Mouse (Mus musculus): ENCODE data around the gene Tspan11.

Tspan11 gene

DNA sequence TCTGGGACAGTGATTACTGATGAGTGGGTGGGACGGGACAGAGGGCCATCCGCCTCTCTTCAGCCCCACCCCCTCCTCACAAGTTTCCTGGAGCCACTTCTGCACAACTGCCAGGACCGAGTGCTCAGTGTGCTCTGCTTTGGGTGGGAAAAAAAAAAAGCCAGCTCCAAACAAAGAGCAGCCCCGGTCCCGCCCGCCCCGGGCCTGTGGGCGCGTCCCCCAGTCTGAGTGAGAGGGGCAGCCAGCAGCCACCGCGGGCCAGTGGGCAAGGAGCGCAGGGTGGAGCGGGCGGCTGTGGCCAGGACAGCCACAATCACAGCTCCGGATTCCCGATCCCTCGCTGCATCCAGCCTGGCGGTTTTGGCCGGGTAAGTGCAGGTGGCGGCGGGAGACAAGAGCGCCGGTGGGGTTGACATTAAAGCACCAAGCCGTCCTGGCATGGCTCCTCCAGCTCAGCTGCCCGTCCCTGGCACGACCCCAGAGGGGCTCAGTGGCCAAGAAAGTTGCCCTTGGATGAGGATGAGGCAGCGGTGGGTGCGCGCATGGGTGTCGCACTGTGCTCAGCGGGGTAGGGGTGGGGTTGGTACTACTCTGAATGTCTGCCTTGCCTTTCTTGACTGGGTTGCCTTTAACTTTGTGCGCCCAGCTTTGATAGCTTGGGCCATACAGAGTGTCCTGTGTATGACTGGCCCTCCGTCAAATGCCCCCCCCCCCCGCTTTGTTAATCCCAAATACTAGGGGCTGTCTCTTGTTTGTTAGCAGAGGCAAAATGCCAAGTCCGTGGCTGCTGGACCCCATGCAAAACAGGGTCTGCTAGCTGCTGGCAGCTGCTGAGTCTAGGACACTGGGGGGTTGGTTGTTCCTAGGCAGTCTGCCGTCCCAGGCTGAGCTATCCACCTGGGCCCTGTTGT, at the start of gene Tspan11:
TSS of gene Tspan11 (plus strand) at position 79 of the 911 bp plus-strand sequence.
- no peak for DNase-seq (ENCODE audit: low spot score in 2 of 2)

DNA sequence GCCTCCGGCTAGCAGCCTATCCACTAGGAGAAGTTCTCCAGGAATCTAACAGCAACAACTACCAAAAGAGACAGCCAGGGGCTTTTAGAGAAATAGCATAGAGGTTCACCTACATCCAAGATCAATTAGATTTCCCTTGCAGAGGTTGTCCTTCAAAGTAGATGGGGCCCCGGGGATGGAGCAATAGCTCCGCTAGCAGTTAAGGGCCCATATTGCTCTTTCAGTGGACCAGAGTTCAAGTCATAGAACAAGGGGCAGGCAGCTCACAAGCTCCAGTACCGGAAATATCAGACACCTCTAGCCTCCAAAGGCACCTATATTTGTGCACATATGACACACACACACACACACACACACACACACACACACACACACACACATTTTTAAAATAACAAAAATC, 49.5 kb upstream of the Tspan11 start:
- DNase-seq (ENCODE audit: low spot score in 2 of 2), result no peak

DNA sequence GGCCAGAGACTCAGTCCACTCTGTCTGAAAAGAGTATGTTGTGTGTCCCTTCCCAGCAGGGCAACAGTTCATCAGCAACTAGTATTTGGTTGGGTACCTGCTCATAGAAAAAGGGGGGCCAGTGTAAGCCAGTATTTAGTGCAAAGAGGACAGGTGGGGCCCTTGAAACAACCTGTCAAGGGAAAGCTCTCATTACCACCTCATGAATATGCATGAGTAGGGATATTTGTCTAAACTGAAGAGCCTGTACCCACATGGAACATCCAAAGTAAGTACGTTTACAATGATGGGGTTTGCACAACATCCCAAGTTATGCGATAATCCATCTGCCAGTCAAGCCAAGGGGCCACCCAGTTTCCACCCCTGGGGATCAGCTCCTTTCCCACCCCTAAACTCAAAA, 47.9 kb upstream of the Tspan11 start:
- DNase-seq (ENCODE audit: low spot score in 2 of 2), result no peak

DNA sequence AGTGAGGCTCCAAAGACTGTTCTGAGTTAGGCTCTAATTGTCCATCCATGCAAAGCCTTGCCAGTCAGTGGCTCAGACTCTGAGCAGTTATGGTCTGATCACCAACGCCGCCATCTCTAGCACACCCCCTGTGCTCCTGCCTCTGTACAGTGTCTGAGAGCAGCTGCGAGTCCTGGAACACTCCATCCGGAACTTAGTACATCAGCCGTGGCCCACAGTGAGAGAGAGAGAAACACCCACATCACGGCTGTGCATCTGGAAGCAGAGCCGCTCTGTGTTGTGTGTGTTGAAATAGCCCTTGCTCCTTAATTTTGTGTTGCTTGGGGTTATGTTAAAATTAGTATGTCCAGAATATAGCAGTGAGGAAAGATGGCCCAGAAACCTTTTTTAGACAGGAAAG, 47.2 kb upstream of the Tspan11 start:
- no peak for DNase-seq (ENCODE audit: low spot score in 2 of 2)

DNA sequence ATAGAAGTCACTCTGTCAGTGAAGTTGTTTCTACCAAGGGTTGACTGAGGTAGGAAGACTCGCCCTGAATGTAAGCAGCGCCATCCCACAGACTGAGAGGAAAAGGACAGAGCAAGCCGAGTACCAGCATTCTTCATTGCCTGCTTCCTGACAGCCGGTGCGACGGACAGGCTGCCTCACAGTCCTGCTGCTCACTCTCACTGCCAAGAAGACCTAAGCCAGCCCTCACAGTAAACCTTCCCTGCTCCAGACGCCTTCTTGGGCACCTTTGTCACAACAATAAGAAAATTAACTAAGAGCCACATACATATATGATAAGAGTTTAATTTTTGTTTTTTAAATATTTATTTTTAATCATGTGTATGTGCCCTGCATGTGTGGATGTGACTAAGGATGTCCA, 46.1 kb upstream of the Tspan11 start:
- no peak for DNase-seq (ENCODE audit: low spot score in 2 of 2)

DNA sequence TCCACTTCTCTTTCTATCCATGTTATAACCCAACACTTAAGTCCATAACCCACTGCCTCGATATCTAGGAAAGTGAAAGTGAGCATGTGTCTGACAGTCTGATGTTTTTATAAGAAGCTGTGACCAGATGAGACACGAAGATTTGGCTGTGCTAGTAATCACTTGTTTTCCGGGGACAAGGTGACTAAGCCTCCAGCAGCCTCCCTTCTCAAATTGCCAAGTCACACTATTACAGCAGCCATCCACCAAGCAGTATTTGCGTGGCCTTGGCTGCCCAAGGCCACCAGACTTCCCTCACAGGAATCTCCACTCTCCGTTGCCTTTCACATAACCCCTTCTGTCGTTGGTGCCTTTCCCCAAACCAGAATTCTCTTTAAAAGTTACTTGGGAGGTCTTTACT, 40.9 kb upstream of the Tspan11 start:
- no peak for DNase-seq (ENCODE audit: low spot score in 2 of 2)

DNA sequence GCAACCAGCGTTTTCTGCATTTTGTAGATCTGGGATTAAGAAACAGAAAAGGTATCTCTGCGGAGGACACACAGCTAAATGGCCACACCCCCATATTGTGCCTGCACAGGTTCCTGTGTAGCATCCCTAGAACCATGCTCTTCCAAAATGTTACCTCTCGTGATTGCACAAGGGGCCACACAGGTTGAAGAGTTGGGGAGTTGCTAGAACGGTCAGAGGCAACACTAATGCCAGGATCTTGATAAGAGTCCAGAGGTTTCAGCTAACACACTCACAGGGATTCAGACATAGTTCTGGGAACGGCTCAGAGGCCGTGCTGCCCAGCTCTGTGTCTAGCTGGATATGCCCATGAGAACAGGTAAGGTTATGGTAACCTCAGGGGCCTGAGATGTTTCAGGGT, 37.9 kb upstream of the Tspan11 start:
- no peak for DNase-seq (ENCODE audit: low spot score in 2 of 2)

DNA sequence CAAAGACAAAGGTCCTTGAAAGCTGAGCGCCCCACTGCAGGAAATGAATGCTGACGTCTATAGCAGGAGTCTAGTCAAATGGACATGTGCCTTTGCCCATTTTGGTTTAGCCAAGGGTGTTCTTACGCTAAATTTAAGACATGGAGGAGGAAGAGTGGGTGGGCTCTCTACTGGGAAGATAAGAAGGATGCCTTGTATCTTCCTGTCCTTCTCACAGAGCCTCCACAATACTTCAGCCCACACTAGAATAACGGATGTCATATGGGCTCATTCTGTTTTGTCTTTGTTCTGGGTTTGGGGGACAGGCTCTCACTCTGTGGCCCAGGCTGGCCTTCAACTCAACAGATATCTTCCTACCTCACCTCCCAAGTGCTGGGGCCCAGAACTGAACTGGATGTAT, 35.8 kb upstream of the Tspan11 start:
- no peak for DNase-seq (ENCODE audit: low spot score in 2 of 2)

DNA sequence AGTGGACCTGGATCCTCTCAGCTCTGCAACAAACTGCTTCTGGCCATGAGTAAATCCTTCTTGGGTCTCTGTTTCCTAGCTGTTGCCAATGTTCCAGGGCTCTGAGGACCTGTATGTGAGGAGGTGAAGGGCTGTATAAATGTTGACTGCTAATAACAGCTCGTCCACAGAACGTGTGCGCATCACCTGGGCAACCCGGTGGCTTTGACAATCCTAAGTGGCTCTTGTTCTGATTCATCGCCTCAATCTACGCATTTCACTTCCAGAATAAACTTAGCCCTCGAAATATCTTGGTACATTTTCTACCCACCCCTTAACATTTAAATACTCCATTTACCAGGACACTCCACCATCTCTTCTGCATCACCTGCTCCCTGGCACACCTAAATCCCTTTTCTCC, 34.1 kb upstream of the Tspan11 start:
- DNase-seq (ENCODE audit: low spot score in 2 of 2), result no peak

DNA sequence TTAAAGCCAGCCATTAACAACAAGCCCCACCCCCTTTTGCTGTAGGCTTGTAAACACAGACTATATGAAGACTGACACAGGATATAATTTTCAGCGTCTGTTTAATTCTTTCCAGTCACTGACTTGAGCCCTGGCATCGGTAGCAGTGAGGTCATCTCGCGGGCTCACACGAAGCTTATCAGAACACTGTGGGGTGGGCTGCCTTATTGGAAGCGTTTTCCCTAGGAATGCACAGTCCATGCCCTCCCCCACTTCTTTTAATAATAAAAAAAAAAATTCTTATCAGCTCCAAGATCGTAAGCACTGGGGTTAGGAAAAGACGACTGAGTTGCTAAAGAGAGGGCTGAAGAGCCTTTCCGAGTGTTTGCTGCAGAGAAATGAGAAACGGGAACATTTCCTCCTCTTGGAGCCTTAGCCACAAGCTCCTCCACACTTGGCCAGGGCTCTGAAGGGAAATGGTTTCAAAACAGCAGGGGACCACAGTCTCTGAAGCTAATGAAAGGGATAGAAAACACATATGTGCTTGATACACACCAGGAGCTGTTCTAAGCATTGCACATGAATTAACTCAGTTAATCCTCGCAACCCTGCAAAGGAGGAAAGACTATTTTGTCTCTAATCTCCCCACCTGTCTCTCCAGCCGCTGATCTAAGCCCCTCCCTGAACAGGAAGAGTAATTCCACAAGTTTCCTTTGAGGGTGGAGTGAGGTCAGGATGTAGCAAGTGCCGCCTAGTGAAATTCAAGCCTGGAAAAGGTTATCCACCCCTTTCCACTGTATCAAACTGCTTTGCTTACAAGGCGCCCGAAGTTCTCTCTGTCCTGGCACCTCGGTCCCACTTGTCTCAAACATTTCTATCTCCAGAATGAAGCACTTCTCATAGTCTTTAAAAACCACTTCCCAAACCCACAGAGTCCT, 33.4 kb upstream of the Tspan11 start:
- DNase-seq (ENCODE audit: low spot score in 2 of 2), result no peak

DNA sequence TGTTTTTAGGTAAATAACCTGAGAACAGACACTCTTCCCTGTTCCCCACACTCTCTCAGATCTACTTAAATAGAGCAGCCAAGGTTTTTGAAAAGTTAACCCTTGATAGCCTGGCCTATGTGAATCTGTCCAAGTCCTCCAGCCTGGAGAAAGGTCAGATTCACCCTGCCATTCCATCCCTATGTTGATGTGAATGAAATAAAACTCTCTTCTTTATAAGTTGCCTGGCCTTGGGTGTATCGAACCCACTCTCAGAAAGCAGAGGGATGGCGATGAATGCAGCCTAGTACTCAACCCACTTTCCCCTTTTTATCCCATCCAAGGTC, 32.7 kb upstream of the Tspan11 start:
- no peak for DNase-seq (ENCODE audit: low spot score in 2 of 2)

DNA sequence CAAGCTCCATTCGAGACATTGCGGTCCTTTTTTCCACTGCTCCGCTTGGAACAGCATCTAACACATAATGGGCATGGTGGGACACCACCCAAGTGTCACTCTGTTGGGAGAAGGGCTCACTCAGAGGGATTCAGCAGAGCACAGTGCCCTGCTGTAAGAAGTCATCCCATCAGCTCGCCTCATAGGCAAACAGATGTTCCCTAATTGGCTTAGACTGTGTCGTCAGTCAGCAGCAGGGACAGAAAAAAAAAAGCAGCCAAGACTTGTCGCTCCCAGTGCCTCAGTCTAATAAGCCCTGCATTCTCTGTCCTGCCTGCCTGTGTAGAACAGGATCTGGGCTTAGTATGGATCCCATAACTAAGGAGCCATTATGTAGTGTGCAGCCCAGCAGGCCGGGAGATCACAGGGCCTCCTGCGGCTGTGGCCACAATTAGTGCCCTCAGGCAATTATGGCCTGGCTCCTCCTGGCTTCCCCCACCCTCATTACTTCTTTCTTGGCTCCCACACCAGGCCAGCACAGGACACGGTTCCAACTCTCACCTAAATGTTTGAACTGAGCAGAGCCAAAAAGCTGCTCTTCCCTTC, 31.6 kb upstream of the Tspan11 start:
- no peak for DNase-seq (ENCODE audit: low spot score in 2 of 2)

DNA sequence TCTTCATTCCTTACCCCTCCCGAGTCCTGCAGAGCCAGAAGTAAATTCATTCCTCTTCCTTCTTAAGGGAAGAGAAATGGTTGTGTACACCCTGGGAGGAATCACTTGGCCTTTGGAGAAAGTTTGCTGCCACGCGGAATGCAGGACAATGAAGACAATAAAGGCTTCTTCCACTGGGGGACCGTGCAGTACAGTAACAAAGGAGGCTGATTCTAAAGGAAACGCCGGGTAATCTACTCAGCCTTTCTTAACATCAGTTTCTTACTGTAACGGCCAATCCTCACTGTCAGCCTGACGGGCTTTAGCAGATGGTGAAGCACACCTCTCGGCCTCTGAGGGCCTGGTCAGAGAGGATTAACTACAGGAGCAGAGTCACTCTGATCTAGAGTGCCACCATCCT, 25.4 kb upstream of the Tspan11 start:
- no peak for DNase-seq (ENCODE audit: low spot score in 2 of 2)

DNA sequence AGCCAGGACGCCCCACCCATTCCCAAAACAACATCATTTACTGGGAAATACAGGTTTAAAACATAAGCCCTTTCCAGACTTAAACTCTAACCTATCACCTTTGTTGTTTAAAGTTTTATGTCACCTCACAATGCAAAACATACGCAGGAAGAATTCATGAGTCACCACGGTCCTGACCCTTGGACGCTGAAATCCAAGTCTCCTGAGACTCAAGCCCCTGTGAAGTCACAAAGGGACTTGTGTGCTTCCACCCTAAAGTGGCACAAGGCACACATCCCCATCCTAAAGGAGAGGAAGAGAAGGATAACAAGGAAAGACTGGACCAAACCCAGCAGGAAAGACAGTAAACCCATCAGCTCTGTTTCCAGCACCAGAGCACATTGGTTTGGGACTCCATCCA, 22.0 kb upstream of the Tspan11 start:
- no peak for DNase-seq (ENCODE audit: low spot score in 2 of 2)

DNA sequence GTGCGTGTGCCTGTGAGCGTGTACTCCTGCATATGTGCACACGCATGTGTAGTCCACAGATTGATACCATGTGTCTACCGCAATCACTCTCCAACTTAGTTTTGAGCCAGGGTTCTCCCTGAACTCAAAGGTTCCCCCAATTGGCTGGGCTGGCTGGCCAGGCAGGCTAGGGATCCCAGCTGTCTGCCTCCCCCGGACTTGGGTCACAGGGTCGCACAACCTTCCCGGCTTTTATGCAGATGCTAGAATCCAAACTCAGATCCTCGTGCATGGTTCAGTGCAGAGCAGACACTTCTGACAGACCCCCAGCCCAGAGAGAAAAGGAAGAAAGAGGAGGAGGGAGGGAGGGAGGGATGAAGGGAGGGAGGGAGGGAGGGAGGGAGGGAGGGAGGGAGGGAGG, 18.8 kb upstream of the Tspan11 start:
- DNase-seq (ENCODE audit: low spot score in 2 of 2), result no peak

DNA sequence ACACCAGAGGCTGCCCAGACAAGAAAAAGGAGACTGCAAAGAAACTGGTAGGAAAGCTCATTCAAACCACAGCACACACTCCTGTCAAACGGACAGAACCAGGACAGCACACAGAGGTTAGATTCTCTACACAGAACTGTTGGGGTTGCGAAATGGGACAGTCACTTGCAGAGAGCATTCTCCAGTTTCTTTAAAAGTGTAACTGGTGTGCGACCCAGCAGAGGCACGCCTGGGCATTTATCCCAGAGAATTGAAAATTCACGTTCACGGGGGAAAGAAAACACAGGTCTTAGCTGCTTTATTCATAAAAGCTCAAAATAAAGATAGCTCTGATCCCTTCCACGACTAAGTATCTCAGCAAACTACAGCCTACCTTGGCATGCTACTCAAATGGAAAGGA, 18.3 kb upstream of the Tspan11 start:
- DNase-seq (ENCODE audit: low spot score in 2 of 2), result no peak

DNA sequence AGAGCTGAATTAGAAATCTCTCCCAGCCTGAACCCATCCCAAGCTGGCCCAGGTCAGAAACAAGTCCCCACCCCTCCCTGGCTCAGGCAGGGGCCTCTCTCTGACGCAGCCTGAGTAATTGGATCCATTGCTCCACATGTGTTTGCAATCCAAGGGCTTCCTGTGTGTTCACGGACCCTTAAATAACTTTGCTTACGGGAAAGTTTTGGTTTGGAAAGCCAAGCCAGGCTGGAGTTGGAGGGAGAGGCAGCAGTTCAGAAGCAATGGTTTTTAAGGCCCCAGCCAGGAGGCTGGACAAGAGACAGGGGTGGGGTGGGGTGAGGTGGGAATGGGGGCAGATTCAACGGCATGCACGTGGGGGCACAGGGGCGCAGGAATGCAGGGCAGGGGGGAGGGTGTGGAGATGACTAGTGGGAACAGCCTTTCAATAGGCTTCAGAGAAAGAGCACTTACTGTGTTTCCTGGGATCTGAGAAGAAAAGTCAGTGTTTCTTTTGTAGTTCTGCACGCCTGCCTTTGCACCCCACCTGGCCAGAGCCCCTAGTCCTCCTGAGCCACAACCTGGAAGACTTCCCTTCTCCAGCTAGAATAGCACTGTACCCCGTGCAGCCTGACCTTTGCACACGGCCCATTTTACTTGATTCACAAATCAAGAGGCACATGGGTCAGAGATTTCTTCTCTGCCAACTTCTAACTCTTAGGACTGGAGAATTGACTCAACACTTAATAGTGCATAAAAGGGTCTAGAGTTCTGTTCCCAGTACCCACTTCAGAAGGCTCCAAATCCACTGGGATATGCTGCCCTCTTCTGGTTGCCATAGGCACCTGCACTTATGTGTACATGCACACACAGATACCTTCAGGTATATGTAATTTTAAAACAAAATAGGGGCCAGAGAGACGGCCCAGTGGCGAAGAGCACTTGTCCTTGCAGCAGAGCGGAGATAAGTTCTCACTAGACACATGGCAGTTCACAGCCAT, 16.8 kb upstream of the Tspan11 start:
- no peak for DNase-seq (ENCODE audit: low spot score in 2 of 2)

DNA sequence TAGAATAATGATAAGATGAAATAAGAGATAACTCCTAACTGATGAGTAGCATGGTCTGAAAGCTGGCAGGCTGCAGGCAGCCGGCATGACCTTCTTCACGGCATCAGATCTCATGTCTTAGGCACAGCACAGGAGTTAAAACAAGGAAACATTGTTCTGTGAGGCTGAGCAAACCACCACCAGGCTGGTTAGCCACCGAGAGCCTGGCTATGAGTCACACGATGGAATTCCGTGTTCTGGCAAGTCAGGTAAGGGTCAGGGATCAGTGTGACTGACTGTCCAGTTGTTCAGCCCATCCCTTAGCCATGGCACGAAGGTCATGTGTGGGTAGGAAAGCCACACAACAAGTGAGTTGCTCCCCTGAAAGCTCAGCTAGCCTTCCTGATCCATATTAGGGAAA, 16.0 kb upstream of the Tspan11 start:
- DNase-seq (ENCODE audit: low spot score in 2 of 2), result no peak

DNA sequence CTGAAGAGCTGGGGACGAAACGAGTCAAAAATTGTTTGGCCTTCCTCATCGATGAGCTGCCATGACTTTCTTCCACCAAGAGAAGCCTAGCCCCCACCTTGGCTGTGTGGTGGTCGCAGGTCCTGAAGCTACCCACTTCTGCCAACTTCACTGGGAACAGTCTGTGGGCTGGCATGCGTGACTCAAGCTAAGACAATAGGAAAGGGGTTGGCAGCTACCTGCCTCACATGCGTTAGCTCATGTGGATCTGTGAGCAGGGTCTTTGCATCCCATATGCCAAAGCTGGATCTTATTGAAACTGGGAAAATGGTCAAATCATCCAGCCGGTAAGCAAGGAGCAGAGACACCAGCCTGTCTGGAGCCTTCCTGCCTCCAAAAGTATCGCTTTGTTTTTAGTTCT, 14.8 kb upstream of the Tspan11 start:
- DNase-seq (ENCODE audit: low spot score in 2 of 2), result no peak

DNA sequence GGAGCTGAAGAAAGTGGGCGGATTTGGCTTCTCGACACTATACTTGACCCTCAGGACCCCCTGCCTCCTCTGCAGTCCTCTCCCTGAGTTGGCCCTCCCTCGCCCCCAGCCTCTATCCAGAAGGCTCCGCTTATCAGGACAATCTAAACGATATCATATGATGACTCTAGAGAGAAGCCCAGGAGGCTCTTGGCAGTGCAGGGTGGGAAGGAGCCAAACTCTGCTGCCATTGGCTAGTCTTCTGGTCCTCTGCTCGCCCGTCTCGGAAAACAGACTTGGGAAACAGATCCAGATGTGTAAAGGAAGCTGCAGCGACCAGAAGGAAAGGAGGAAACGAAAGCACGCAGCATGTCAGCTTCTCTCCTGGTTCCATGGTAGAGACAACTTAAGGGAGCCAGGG, 11.5 kb upstream of the Tspan11 start:
- no peak for DNase-seq (ENCODE audit: low spot score in 2 of 2)

DNA sequence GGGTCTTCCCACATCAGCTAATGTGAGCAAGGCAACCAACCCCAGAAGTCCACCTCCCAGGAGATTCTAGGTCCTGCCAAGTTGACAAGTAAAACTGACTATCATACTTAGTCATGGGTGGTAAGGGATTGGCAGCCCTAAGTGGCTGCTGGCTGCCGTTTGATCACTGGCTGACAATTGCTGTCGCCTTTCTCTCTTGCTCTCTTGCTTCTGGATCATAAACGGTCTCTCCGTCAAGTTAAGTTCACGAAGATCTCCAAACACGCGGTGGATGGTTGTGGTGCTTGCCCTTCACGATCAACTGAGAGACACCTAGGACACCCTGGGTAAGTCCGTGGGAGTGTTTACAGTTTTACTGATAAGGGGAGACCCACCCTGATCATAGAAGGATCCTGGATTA, 11.0 kb upstream of the Tspan11 start:
- DNase-seq (ENCODE audit: low spot score in 2 of 2), result no peak
